Mouse (Mus musculus) fat pad, adult 2 months (tissue): ENCODE measurements around the gene Celf5.

Source experiments
- DNase-seq: peaks from one replicate; pipeline ENCODE4 v3.0.0-alpha.2; 2011; ENCODE audit warnings: low read depth, low spot score; ENCODE audit errors: extremely low read depth

The Celf5 gene

GRCm38 (mm10) chr10:81482533-81482889 lies at the start of gene Celf5:
TSS of gene Celf5 (minus strand) at chr10:81482709.
- no peak for DNase-seq

- DNase-seq, result no peak
Measured at GRCm38 (mm10) chr10:81526779-81527178, 44.3 kb upstream of the Celf5 start.

GRCm38 (mm10) chr10:81525017-81525694 lies 42.6 kb upstream of the Celf5 start:
- DNase-seq, result no peak

- no peak for DNase-seq
Measured at GRCm38 (mm10) chr10:81524051-81524605, 41.6 kb upstream of the Celf5 start, which contains the start of gene Gna15. TSS of gene Gna15 (minus strand) at chr10:81524225.

GRCm38 (mm10) chr10:81523570-81523969 lies 41.1 kb upstream of the Celf5 start:
- no peak for DNase-seq

- no peak for DNase-seq
Measured at GRCm38 (mm10) chr10:81523142-81523541, 40.6 kb upstream of the Celf5 start.

- no peak for DNase-seq
Measured at GRCm38 (mm10) chr10:81519978-81520365, 37.5 kb upstream of the Celf5 start.

- no peak for DNase-seq
Measured at GRCm38 (mm10) chr10:81519227-81519977, 36.9 kb upstream of the Celf5 start.

GRCm38 (mm10) chr10:81518546-81518945 lies 36.0 kb upstream of the Celf5 start:
- no peak for DNase-seq

- DNase-seq, result no peak
Measured at GRCm38 (mm10) chr10:81517227-81517626, 34.7 kb upstream of the Celf5 start.

GRCm38 (mm10) chr10:81513798-81514197 lies 31.3 kb upstream of the Celf5 start:
- DNase-seq, result no peak

GRCm38 (mm10) chr10:81510246-81510810 lies 27.8 kb upstream of the Celf5 start:
- no peak for DNase-seq

- no peak for DNase-seq
Measured at GRCm38 (mm10) chr10:81507691-81508489, 25.4 kb upstream of the Celf5 start.

GRCm38 (mm10) chr10:81507095-81507494 lies 24.6 kb upstream of the Celf5 start:
- DNase-seq, result no peak

- no peak for DNase-seq
Measured at GRCm38 (mm10) chr10:81505016-81505664, 22.6 kb upstream of the Celf5 start.

GRCm38 (mm10) chr10:81502658-81503057 lies 20.1 kb upstream of the Celf5 start:
- no peak for DNase-seq

GRCm38 (mm10) chr10:81501863-81502262 lies 19.4 kb upstream of the Celf5 start:
- no peak for DNase-seq

- DNase-seq, result no peak
Measured at GRCm38 (mm10) chr10:81500032-81500431, 17.5 kb upstream of the Celf5 start, which contains the start of gene S1pr4. TSS of gene S1pr4 (minus strand) at chr10:81500132.

GRCm38 (mm10) chr10:81499250-81499901 lies 16.9 kb upstream of the Celf5 start:
- no peak for DNase-seq
